Comparison of ENCODE assay signal across 8 mouse cellular contexts in the genomic region with DNA sequence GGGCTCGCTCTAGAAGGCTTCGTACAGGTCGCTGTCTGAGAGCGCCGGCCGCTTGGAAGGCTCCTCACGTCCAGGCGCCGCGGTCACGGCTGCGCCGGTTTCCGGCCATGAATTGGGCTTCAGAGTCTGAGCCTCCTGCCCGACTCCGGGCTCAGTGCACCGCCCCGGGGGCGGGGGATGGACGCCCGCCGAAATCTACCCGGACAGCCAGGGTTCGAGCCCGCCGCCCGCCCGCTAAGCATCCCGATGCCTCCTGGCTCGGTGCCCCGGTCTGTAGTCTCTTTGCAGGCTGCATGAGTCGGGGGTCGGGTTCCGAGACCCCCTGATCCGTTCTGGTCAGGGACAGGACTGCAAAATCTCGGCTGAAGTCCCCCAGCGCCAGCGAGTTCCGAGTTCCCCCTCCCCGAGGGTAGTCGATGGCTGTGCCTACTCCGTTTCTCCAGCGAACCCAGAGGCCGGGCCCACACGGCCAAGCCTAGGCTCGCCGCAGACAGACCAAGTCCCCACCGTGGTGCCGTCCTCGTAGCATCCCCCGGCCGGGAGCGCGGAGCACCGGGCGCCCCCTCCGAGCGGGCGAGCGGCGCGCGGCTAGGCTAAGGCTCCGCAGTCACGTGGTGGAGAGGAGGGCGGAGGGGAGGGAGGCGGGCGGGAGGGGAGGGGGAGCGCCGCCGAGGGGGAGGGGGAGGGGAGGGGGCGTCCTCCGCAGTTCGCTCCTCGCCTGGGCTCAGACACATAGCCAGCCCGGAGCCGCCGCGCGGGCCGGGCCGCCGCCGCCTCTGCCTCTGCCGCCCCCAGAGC. TPM values are rescaled to one million over a fixed set of nuclear protein-coding genes. Genes with fewer than 3 reads are reported as not detected.
DNase-seq lines count a peak whose midpoint lies in the region; ATAC-seq and TF ChIP-seq lines count a peak whose summit lies in the region.

No protein-coding gene starts in this region.

- peak overlapping the region; percentile 63 for H3K4me3 ChIP-seq in heart, embryonic 13.5 days
- peak overlapping the region; percentile 81 for H3K4me3 ChIP-seq in forebrain, postnatal 0 days (ENCODE audit: low read depth, low read length)
- peak overlapping the region; percentile 69 for H3K4me3 ChIP-seq in midbrain, embryonic 14.5 days (replicated peaks; ENCODE audit: low read depth, low read length)

- WGBS in heart, embryonic 13.5 days, result under 1% methylated on average over 66 of the region's 85 CpGs
- 3% methylated on average over 59 of the region's 85 CpGs for WGBS in forebrain, postnatal 0 days
- WGBS in midbrain, embryonic 14.5 days, result 1% methylated on average over 66 of the region's 85 CpGs

- no peak for DNase-seq in heart, adult 11 months
- peak; percentile 84 for DNase-seq in brain, embryonic 14.5 days (ENCODE audit: low read depth)
- peak; percentile 85 for DNase-seq in forebrain, postnatal 0 days
- DNase-seq in layer of hippocampus, postnatal 36 days, result peak; percentile 51 to 53
- DNase-seq in midbrain, embryonic 14.5 days, result peak; percentile 89
- peak; percentile 61 for DNase-seq in yolk sac, embryonic 10.5 days (ENCODE audit: low spot score)
- no peak for DNase-seq in gastrocnemius, postnatal 36 days

- no peak overlapping the region for H3K27ac ChIP-seq in heart, embryonic 13.5 days (replicated peaks)
- peak overlapping the region; percentile 82 for H3K27ac ChIP-seq in forebrain, postnatal 0 days (ENCODE audit: low read depth, low read length)
- H3K27ac ChIP-seq in midbrain, embryonic 14.5 days (replicated peaks; ENCODE audit: low read depth, low read length), result peak overlapping the region; percentile 84

- H3K4me2 ChIP-seq in heart, embryonic 13.5 days, result peak overlapping the region; percentile 81
- H3K4me2 ChIP-seq in forebrain, postnatal 0 days (ENCODE audit: low read depth), result peak overlapping the region; percentile 82
- peak overlapping the region; percentile 93 for H3K4me2 ChIP-seq in midbrain, embryonic 14.5 days (ENCODE audit: low read length)

- peak overlapping the region; percentile 73 for H3K9ac ChIP-seq in heart, embryonic 13.5 days
- peak overlapping the region; percentile 76 for H3K9ac ChIP-seq in forebrain, postnatal 0 days
- H3K9ac ChIP-seq in midbrain, embryonic 14.5 days (replicated peaks; ENCODE audit: low read length), result peak overlapping the region; percentile 77

- H3K4me1 ChIP-seq in heart, embryonic 13.5 days, result peaks cover 33% of the 10 kb centered on the region
- H3K4me1 ChIP-seq in forebrain, postnatal 0 days (ENCODE audit: insufficient read depth), result 0 out of 2 replicates have a peak, but pooled peaks cover 5% of the 10 kb centered on the region
- H3K4me1 ChIP-seq in midbrain, embryonic 14.5 days (ENCODE audit: control insufficient read depth, insufficient read depth, low read length), result peaks cover 26% of the 10 kb centered on the region

- no peaks in the 10 kb centered on the region for H3K36me3 ChIP-seq in heart, embryonic 13.5 days
- H3K36me3 ChIP-seq in forebrain, postnatal 0 days (ENCODE audit: insufficient read depth), result no peaks in the 10 kb centered on the region
- no peaks in the 10 kb centered on the region for H3K36me3 ChIP-seq in midbrain, embryonic 14.5 days (ENCODE audit: control insufficient read depth, insufficient read depth, low read length)

- no peak for TF ChIP-seq POLR2A in brain, embryonic 14.5 days (IDR thresholded peaks at IDR 0.05; ENCODE audit: borderline replicate concordance, extremely low read depth, insufficient read depth, insufficient read length, poor library complexity, severe bottlenecking)

- intact Hi-C loops in gastrocnemius, postnatal 36 days (cut with DNase I), result no loop called here

- no peak for ATAC-seq in heart, embryonic 13.5 days (ENCODE audit: extremely low read depth, insufficient number of reproducible peaks, low FRiP score, low TSS enrichment)
- ATAC-seq in forebrain, postnatal 0 days, result peak; percentile 78
- peak; percentile 84 for ATAC-seq in midbrain, embryonic 14.5 days (ENCODE audit: low FRiP score, low TSS enrichment)

- no peaks in the 10 kb centered on the region for H3K9me3 ChIP-seq in heart, embryonic 13.5 days
- H3K9me3 ChIP-seq in forebrain, postnatal 0 days (ENCODE audit: low read length), result no peaks in the 10 kb centered on the region
- no peaks in the 10 kb centered on the region for H3K9me3 ChIP-seq in midbrain, embryonic 14.5 days (ENCODE audit: control insufficient read depth, low read length)

- peaks cover 100% of the 10 kb centered on the region for H3K27me3 ChIP-seq in heart, embryonic 13.5 days (replicated peaks)
- H3K27me3 ChIP-seq in forebrain, postnatal 0 days (ENCODE audit: insufficient read depth, low read length), result peaks cover 15% of the 10 kb centered on the region
- peaks cover 43% of the 10 kb centered on the region for H3K27me3 ChIP-seq in midbrain, embryonic 14.5 days (ENCODE audit: control insufficient read depth, insufficient read depth, low read length)

- no peak for TF ChIP-seq CTCF in brain, embryonic 14.5 days (IDR thresholded peaks at IDR 0.05; ENCODE audit: borderline replicate concordance, extremely low read depth, insufficient read depth, insufficient read length)
- TF ChIP-seq CTCF in forebrain, postnatal 0 days (IDR thresholded peaks at IDR 0.05; ENCODE audit: low read depth), result no peak

RNA-seq across cellular contexts. Expression of gene Grid1, which starts 0.6 kb away (rescaled TPM):
- 0.11 and 0.55 TPM in 2 replicates for polyA plus RNA-seq in heart, embryonic 13.5 days (2015; fragmentation: Nextera tagmentation; extraction: Ambion mirVana)
- 7.3 and 14.8 TPM in 2 replicates for polyA plus RNA-seq in brain, embryonic 14.5 days (2012; rRNA removed)
- 22.2 and 28.3 TPM in 2 replicates for total RNA-seq in forebrain, postnatal 0 days (2014; rRNA removed)
- polyA plus RNA-seq in forebrain, postnatal 0 days (2015; fragmentation: Nextera tagmentation; extraction: Ambion mirVana), result 3.3 and 9.2 TPM in 2 replicates
- 10 to 100 TPM; 51.7 to 53.4 TPM for total RNA-seq in layer of hippocampus, postnatal 36 days (2021)
- 4.9 and 5.1 TPM in 2 replicates for polyA plus RNA-seq in midbrain, embryonic 14.5 days (2014; fragmentation: Nextera tagmentation; extraction: Ambion mirVana)
- not detected for total RNA-seq in gastrocnemius, postnatal 36 days (2021)

Comparison
In these comparisons a context has a peak if more than half of its experiments do, and no peak if none do; other contexts are left out.
1. DNase-seq: peak in brain, embryonic 14.5 days (single experiment), forebrain, postnatal 0 days (single experiment), layer of hippocampus, postnatal 36 days (2 of 2), midbrain, embryonic 14.5 days (single experiment) and yolk sac, embryonic 10.5 days (single experiment); none in heart, adult 11 months (single experiment) and gastrocnemius, postnatal 36 days (0 of 2).
2. Peak in every context shown above with its lines, with median percentiles within 50 percentile points of each other: H3K4me2 ChIP-seq, H3K4me3 ChIP-seq and H3K9ac ChIP-seq.